Mouse (Mus musculus): Measurements from ENCODE around the gene Radil. TPM values are rescaled to one million over a fixed set of nuclear protein-coding genes. Genes with fewer than 3 reads are reported as not detected.

Gene Radil
- polyA plus RNA-seq, 1 experiment from 2014 or later, result 4.4 TPM

GRCm38 (mm10) chr5:142576832-142577231, 25.9 kb upstream of the Radil start:
- no peak overlapping the region for H3K4me2 ChIP-seq
- no peaks in the 10 kb centered on the region for H3K4me1 ChIP-seq (ENCODE audit: control insufficient read depth, insufficient read depth, low read length)
- 91% methylated on average over 7 of the region's 7 CpGs for WGBS
- DNase-seq (ENCODE audit: low spot score, missing footprints), result no peak
- H3K9me3 ChIP-seq (ENCODE audit: control insufficient read depth, low read length), result no peaks in the 10 kb centered on the region; the same call in 1 of the 2 replicates
- H3K4me3 ChIP-seq (ENCODE audit: low read depth, low read length), result no peak overlapping the region
- H3K36me3 ChIP-seq (ENCODE audit: control insufficient read depth, insufficient read depth, low read length), result no peaks in the 10 kb centered on the region
- no peaks in the 10 kb centered on the region for H3K27me3 ChIP-seq (ENCODE audit: control insufficient read depth, insufficient read depth, low read length)
- ATAC-seq (ENCODE audit: low FRiP score), result no peak
- no peak overlapping the region for H3K27ac ChIP-seq (ENCODE audit: low read depth, low read length)
- no peak overlapping the region for H3K9ac ChIP-seq (ENCODE audit: low read length)

- H3K4me3 ChIP-seq (ENCODE audit: low read depth, low read length), result no peak overlapping the region
- no peak overlapping the region for H3K9ac ChIP-seq (ENCODE audit: low read length)
- no peak overlapping the region for H3K27ac ChIP-seq (ENCODE audit: low read depth, low read length)
- no peaks in the 10 kb centered on the region for H3K36me3 ChIP-seq (ENCODE audit: control insufficient read depth, insufficient read depth, low read length)
- H3K27me3 ChIP-seq (ENCODE audit: control insufficient read depth, insufficient read depth, low read length), result no peaks in the 10 kb centered on the region
- ATAC-seq (ENCODE audit: low FRiP score) (no peak), DNase-seq (ENCODE audit: low spot score, missing footprints) (no peak)
- H3K4me2 ChIP-seq, result no peak overlapping the region
- WGBS, result 86% methylated on average over 8 of the region's 8 CpGs
- no peaks in the 10 kb centered on the region; the same call in 1 of the 2 replicates for H3K9me3 ChIP-seq (ENCODE audit: control insufficient read depth, low read length)
- no peaks in the 10 kb centered on the region for H3K4me1 ChIP-seq (ENCODE audit: control insufficient read depth, insufficient read depth, low read length)
Observed at GRCm38 (mm10) chr5:142574323-142575057, 23.6 kb upstream of the Radil start.

- 81% methylated on average over 1 of the region's 1 CpGs for WGBS
- no peak overlapping the region for H3K4me2 ChIP-seq
- H3K9me3 ChIP-seq (ENCODE audit: control insufficient read depth, low read length), result peaks cover 4% of the 10 kb centered on the region; the same call in 1 of the 2 replicates
- no peak for ATAC-seq (ENCODE audit: low FRiP score)
- DNase-seq (ENCODE audit: low spot score, missing footprints), result no peak
- H3K9ac ChIP-seq (ENCODE audit: low read length), result no peak overlapping the region
- no peak overlapping the region for H3K4me3 ChIP-seq (ENCODE audit: low read depth, low read length)
- no peaks in the 10 kb centered on the region for H3K27me3 ChIP-seq (ENCODE audit: control insufficient read depth, insufficient read depth, low read length)
- no peaks in the 10 kb centered on the region for H3K36me3 ChIP-seq (ENCODE audit: control insufficient read depth, insufficient read depth, low read length)
- H3K27ac ChIP-seq (ENCODE audit: low read depth, low read length), result no peak overlapping the region
- H3K4me1 ChIP-seq (ENCODE audit: control insufficient read depth, insufficient read depth, low read length), result no peaks in the 10 kb centered on the region
Observed at GRCm38 (mm10) chr5:142564606-142565005, 13.7 kb upstream of the Radil start.

GRCm38 (mm10) chr5:142560261-142560660, 9.4 kb upstream of the Radil start:
- Histone ChIP-seq H3K36me3 (ENCODE audit: control insufficient read depth, insufficient read depth, low read length) (no peaks in the 10 kb centered on the region), H3K4me3 (ENCODE audit: low read depth, low read length) (no peak overlapping the region), H3K27me3 (ENCODE audit: control insufficient read depth, insufficient read depth, low read length) (no peaks in the 10 kb centered on the region), H3K4me1 (ENCODE audit: control insufficient read depth, insufficient read depth, low read length) (no peaks in the 10 kb centered on the region), H3K27ac (ENCODE audit: low read depth, low read length) (no peak overlapping the region), H3K9ac (ENCODE audit: low read length) (no peak overlapping the region), H3K4me2 (no peak overlapping the region), H3K9me3 (ENCODE audit: control insufficient read depth, low read length) (no peaks in the 10 kb centered on the region)
- WGBS, result 56% methylated on average over 7 of the region's 7 CpGs
- ATAC-seq (ENCODE audit: low FRiP score) (no peak), DNase-seq (ENCODE audit: low spot score, missing footprints) (no peak)

GRCm38 (mm10) chr5:142557397-142558067, 6.6 kb upstream of the Radil start:
- Histone ChIP-seq H3K9ac (ENCODE audit: low read length) (no peak overlapping the region), H3K27ac (ENCODE audit: low read depth, low read length) (no peak overlapping the region), H3K4me2 (no peak overlapping the region), H3K4me3 (ENCODE audit: low read depth, low read length) (no peak overlapping the region), H3K27me3 (ENCODE audit: control insufficient read depth, insufficient read depth, low read length) (no peaks in the 10 kb centered on the region), H3K4me1 (ENCODE audit: control insufficient read depth, insufficient read depth, low read length) (no peaks in the 10 kb centered on the region), H3K36me3 (ENCODE audit: control insufficient read depth, insufficient read depth, low read length) (no peaks in the 10 kb centered on the region), H3K9me3 (ENCODE audit: control insufficient read depth, low read length) (no peaks in the 10 kb centered on the region)
- WGBS, result 27% methylated on average over 12 of the region's 21 CpGs
- DNase-seq (ENCODE audit: low spot score, missing footprints) (peak; percentile 96), ATAC-seq (ENCODE audit: low FRiP score) (peak; percentile 66; the same call in 1 of the 2 replicates)

- no peaks in the 10 kb centered on the region for H3K27me3 ChIP-seq (ENCODE audit: control insufficient read depth, insufficient read depth, low read length)
- no peaks in the 10 kb centered on the region for H3K4me1 ChIP-seq (ENCODE audit: control insufficient read depth, insufficient read depth, low read length)
- DNase-seq (ENCODE audit: low spot score, missing footprints) (no peak), ATAC-seq (ENCODE audit: low FRiP score) (no peak)
- H3K9me3 ChIP-seq (ENCODE audit: control insufficient read depth, low read length), result no peaks in the 10 kb centered on the region
- H3K36me3 ChIP-seq (ENCODE audit: control insufficient read depth, insufficient read depth, low read length), result no peaks in the 10 kb centered on the region
- H3K9ac ChIP-seq (ENCODE audit: low read length), result no peak overlapping the region
- no peak overlapping the region for H3K4me3 ChIP-seq (ENCODE audit: low read depth, low read length)
- WGBS, result 95% methylated on average over 4 of the region's 4 CpGs
- H3K4me2 ChIP-seq, result no peak overlapping the region
- no peak overlapping the region for H3K27ac ChIP-seq (ENCODE audit: low read depth, low read length)
Observed at GRCm38 (mm10) chr5:142556721-142557120, 5.8 kb upstream of the Radil start.

- 0 out of 2 replicates have a peak, but pooled peaks cover under 1% of the 10 kb centered on the region for H3K4me1 ChIP-seq (ENCODE audit: control insufficient read depth, insufficient read depth, low read length)
- H3K4me2 ChIP-seq, result no peak overlapping the region
- ATAC-seq (ENCODE audit: low FRiP score) (no peak), DNase-seq (ENCODE audit: low spot score, missing footprints) (no peak)
- no peaks in the 10 kb centered on the region for H3K27me3 ChIP-seq (ENCODE audit: control insufficient read depth, insufficient read depth, low read length)
- H3K36me3 ChIP-seq (ENCODE audit: control insufficient read depth, insufficient read depth, low read length), result no peaks in the 10 kb centered on the region
- 82% methylated on average over 5 of the region's 5 CpGs for WGBS
- H3K27ac ChIP-seq (ENCODE audit: low read depth, low read length), result no peak overlapping the region
- no peak overlapping the region for H3K9ac ChIP-seq (ENCODE audit: low read length)
- H3K4me3 ChIP-seq (ENCODE audit: low read depth, low read length), result no peak overlapping the region
- no peaks in the 10 kb centered on the region for H3K9me3 ChIP-seq (ENCODE audit: control insufficient read depth, low read length)
Observed at GRCm38 (mm10) chr5:142555866-142556265, 5.0 kb upstream of the Radil start.

GRCm38 (mm10) chr5:142549961-142550705, 765 bp downstream of the Radil start:
- Histone ChIP-seq H3K4me2 (peak overlapping the region; percentile 81), H3K27me3 (ENCODE audit: control insufficient read depth, insufficient read depth, low read length) (no peaks in the 10 kb centered on the region), H3K27ac (ENCODE audit: low read depth, low read length) (peak overlapping the region; percentile 61), H3K36me3 (ENCODE audit: control insufficient read depth, insufficient read depth, low read length) (no peaks in the 10 kb centered on the region), H3K9ac (ENCODE audit: low read length) (peak overlapping the region; percentile 63), H3K4me3 (ENCODE audit: low read depth, low read length) (peak overlapping the region; percentile 49), H3K4me1 (ENCODE audit: control insufficient read depth, insufficient read depth, low read length) (peaks cover 18% of the 10 kb centered on the region), H3K9me3 (ENCODE audit: control insufficient read depth, low read length) (no peaks in the 10 kb centered on the region)
- ATAC-seq (ENCODE audit: low FRiP score) (peak; percentile 62), DNase-seq (ENCODE audit: low spot score, missing footprints) (peak; percentile 94)
- WGBS, result under 1% methylated on average over 31 of the region's 31 CpGs

GRCm38 (mm10) chr5:142549441-142549840, 1.5 kb downstream of the Radil start:
- Histone ChIP-seq H3K4me3 (ENCODE audit: low read depth, low read length) (no peak overlapping the region), H3K4me2 (peak overlapping the region; percentile 81; the same call in 1 of the 2 replicates), H3K4me1 (ENCODE audit: control insufficient read depth, insufficient read depth, low read length) (peaks cover 18% of the 10 kb centered on the region), H3K27me3 (ENCODE audit: control insufficient read depth, insufficient read depth, low read length) (no peaks in the 10 kb centered on the region), H3K9ac (ENCODE audit: low read length) (no peak overlapping the region), H3K27ac (ENCODE audit: low read depth, low read length) (peak overlapping the region; percentile 30; the same call in 1 of the 2 replicates), H3K9me3 (ENCODE audit: control insufficient read depth, low read length) (no peaks in the 10 kb centered on the region), H3K36me3 (ENCODE audit: control insufficient read depth, insufficient read depth, low read length) (no peaks in the 10 kb centered on the region)
- DNase-seq (ENCODE audit: low spot score, missing footprints) (peak; percentile 88), ATAC-seq (ENCODE audit: low FRiP score) (no peak)
- 35% methylated on average over 9 of the region's 9 CpGs for WGBS
